Comparison of ENCODE assay signal across 8 mouse cellular contexts in genomic region chr15:85205792-85206702, GRCm38 (mm10). TPM values are rescaled to one million over a fixed set of nuclear protein-coding genes. Genes with fewer than 3 reads are reported as not detected.
DNase-seq lines count a peak whose midpoint lies in the region; ATAC-seq lines count a peak whose summit lies in the region.

Fbln1 (plus strand) TSS chr15:85205949.

- 0 out of 2 replicates have a peak, but pooled peaks cover 14% of the 10 kb centered on the region for H3K36me3 ChIP-seq in embryonic facial prominence, embryonic 15.5 days
- H3K36me3 ChIP-seq in limb, embryonic 12.5 days = peaks cover 23% of the 10 kb centered on the region
- no peaks in the 10 kb centered on the region for H3K36me3 ChIP-seq in midbrain, embryonic 15.5 days (replicated peaks)

- peak within 1 kb of the TSS; percentile 79 for H3K9ac ChIP-seq in embryonic facial prominence, embryonic 15.5 days
- H3K9ac ChIP-seq in limb, embryonic 12.5 days (replicated peaks) = peak within 1 kb of the TSS; percentile 97
- H3K9ac ChIP-seq in midbrain, embryonic 15.5 days = peak within 1 kb of the TSS; percentile 60

- H3K27ac ChIP-seq in embryonic facial prominence, embryonic 15.5 days (replicated peaks) = peak within 1 kb of the TSS; percentile 89
- H3K27ac ChIP-seq in limb, embryonic 12.5 days = peak within 1 kb of the TSS; percentile 95
- H3K27ac ChIP-seq in midbrain, embryonic 15.5 days = peak within 1 kb of the TSS; percentile 20; the same call in 1 of the 2 replicates

- H3K9me3 ChIP-seq in embryonic facial prominence, embryonic 15.5 days (replicated peaks) = no peaks in the 10 kb centered on the region
- H3K9me3 ChIP-seq in limb, embryonic 12.5 days = peaks cover 13% of the 10 kb centered on the region
- no peaks in the 10 kb centered on the region for H3K9me3 ChIP-seq in midbrain, embryonic 15.5 days

- H3K4me1 ChIP-seq in embryonic facial prominence, embryonic 15.5 days = peaks cover 60% of the 10 kb centered on the region
- peaks cover 38% of the 10 kb centered on the region for H3K4me1 ChIP-seq in limb, embryonic 12.5 days (replicated peaks)
- H3K4me1 ChIP-seq in midbrain, embryonic 15.5 days = peaks cover 31% of the 10 kb centered on the region

- WGBS in embryonic facial prominence, embryonic 15.5 days = under 1% methylated on average over 60 of the region's 64 CpGs
- under 1% methylated on average over 64 of the region's 64 CpGs for WGBS in limb, embryonic 12.5 days
- WGBS in midbrain, embryonic 15.5 days = under 1% methylated on average over 52 of the region's 64 CpGs

- peak within 1 kb of the TSS; percentile 92 for H3K4me2 ChIP-seq in embryonic facial prominence, embryonic 15.5 days (replicated peaks)
- peak within 1 kb of the TSS; percentile 82 for H3K4me2 ChIP-seq in limb, embryonic 12.5 days
- peak within 1 kb of the TSS; percentile 95 for H3K4me2 ChIP-seq in midbrain, embryonic 15.5 days

- no peaks in the 10 kb centered on the region for H3K27me3 ChIP-seq in embryonic facial prominence, embryonic 15.5 days
- no peaks in the 10 kb centered on the region for H3K27me3 ChIP-seq in limb, embryonic 12.5 days
- no peaks in the 10 kb centered on the region; the same call in 1 of the 2 replicates for H3K27me3 ChIP-seq in midbrain, embryonic 15.5 days (replicated peaks)

- peak; percentile 54 for DNase-seq in CD4-positive, CD25-positive, alpha-beta regulatory T cell, adult 2 months (ENCODE audit: low read depth, low spot score)
- DNase-seq in heart, adult 9 months (ENCODE audit: low spot score in 2 of 2) = peak; percentile 56 to 70
- peak; percentile 49 for DNase-seq in kidney, adult 9 months
- peak; percentile 27 for DNase-seq in telencephalon, adult 2 months (ENCODE audit: low read depth, low spot score)

- no peak for ATAC-seq in CD4-positive, CD25-positive, alpha-beta regulatory T cell, adult 4 months
- peak; percentile 87 for ATAC-seq in embryonic facial prominence, embryonic 15.5 days (ENCODE audit: insufficient number of reproducible peaks, low FRiP score, low TSS enrichment, low read depth)
- peak; percentile 64 for ATAC-seq in limb, embryonic 12.5 days (ENCODE audit: insufficient number of reproducible peaks, insufficient read depth, low FRiP score, low TSS enrichment, low read depth)
- peak; percentile 74 for ATAC-seq in midbrain, embryonic 15.5 days (replicated peaks)

- peak within 1 kb of the TSS; percentile 79 for H3K4me3 ChIP-seq in embryonic facial prominence, embryonic 15.5 days (replicated peaks)
- H3K4me3 ChIP-seq in limb, embryonic 12.5 days (replicated peaks) = peak within 1 kb of the TSS; percentile 85
- peak within 1 kb of the TSS; percentile 51 for H3K4me3 ChIP-seq in midbrain, embryonic 15.5 days

RNA-seq across cellular contexts. Expression of gene Fbln1, which starts in this region (rescaled TPM):
- not detected for polyA plus RNA-seq in CD4-positive, CD25-positive, alpha-beta regulatory T cell, adult 4 months (2017; shearing (Covaris generic))
- 258 and 266 TPM in 2 replicates for polyA plus RNA-seq in embryonic facial prominence, embryonic 15.5 days (2015; fragmentation: Nextera tagmentation; extraction: Ambion mirVana)
- polyA plus RNA-seq in limb, embryonic 12.5 days (2016; fragmentation: Nextera tagmentation; extraction: Ambion mirVana) = 253 and 255 TPM in 2 replicates
- 47.4 and 54.9 TPM in 2 replicates for polyA plus RNA-seq in midbrain, embryonic 15.5 days (2015; fragmentation: Nextera tagmentation; extraction: Ambion mirVana)

Comparison
In these comparisons a context has a peak if more than half of its experiments do, and no peak if none do; other contexts are left out.
1. RNA of gene Fbln1 (polyA plus RNA-seq): 258 to 266 TPM in embryonic facial prominence, embryonic 15.5 days, 253 to 255 TPM in limb, embryonic 12.5 days and 47.4 to 54.9 TPM in midbrain, embryonic 15.5 days; not detected in CD4-positive, CD25-positive, alpha-beta regulatory T cell, adult 4 months; every median in the first group is over 10 times any median in the second.
2. H3K27ac ChIP-seq: peak in every context shown above with its lines; median percentile 95 in limb, embryonic 12.5 days; 89 in embryonic facial prominence, embryonic 15.5 days; 20 in midbrain, embryonic 15.5 days.
3. Peak in every context shown above with its lines, with median percentiles within 50 percentile points of each other: DNase-seq, H3K4me2 ChIP-seq, H3K4me3 ChIP-seq and H3K9ac ChIP-seq.